Mouse (Mus musculus) ES-Bruce4 (cell line): ENCODE results near the gene Cobll1. TPM values are rescaled to one million over a fixed set of nuclear protein-coding genes. Genes with fewer than 3 reads are reported as not detected.

ENCODE experiments used
- H3K27ac ChIP-seq: 2 replicates; pipeline ENCODE4 v1.5.1; 2012; ENCODE audit warnings: low read length, inconsistent platforms; ENCODE audit not compliant: insufficient read depth
- H3K27me3 ChIP-seq: 2 replicates; pipeline ENCODE4 v1.6.1; 2012; ENCODE audit warnings: mild to moderate bottlenecking, low read length, inconsistent platforms; ENCODE audit not compliant: control insufficient read depth, poor library complexity, insufficient read depth, severe bottlenecking
- H3K36me3 ChIP-seq: 2 replicates; pipeline ENCODE4 v1.6.1; 2012; ENCODE audit warnings: inconsistent platforms, mild to moderate bottlenecking, low read length, moderate library complexity; ENCODE audit not compliant: control insufficient read depth, poor library complexity, insufficient read depth, severe bottlenecking
- H3K4me1 ChIP-seq: one replicate; pipeline ENCODE4 v1.8.1; 2011; ENCODE audit warnings: low read length; ENCODE audit not compliant: control insufficient read depth, insufficient read depth
- H3K4me3 ChIP-seq: 2 replicates; pipeline ENCODE4 v1.5.1; 2011; ENCODE audit warnings: low read depth, mild to moderate bottlenecking, low read length
- H3K9ac ChIP-seq: 2 replicates; pipeline ENCODE4 v1.6.1; 2012; ENCODE audit warnings: low read depth, mild to moderate bottlenecking, inconsistent platforms; ENCODE audit not compliant: poor library complexity, severe bottlenecking
- H3K9me3 ChIP-seq: replicated peaks from 2 replicates; pipeline ENCODE4 v1.6.1; 2012; ENCODE audit warnings: mild to moderate bottlenecking, low read length, inconsistent platforms; ENCODE audit not compliant: control insufficient read depth, poor library complexity, insufficient read depth, severe bottlenecking
- CTCF ChIP-seq: IDR thresholded peaks from one replicate; pipeline ENCODE4 v1.8.1; 2011; ENCODE audit warnings: low read depth, low read length
- EP300 ChIP-seq: IDR thresholded peaks from 2 replicates; pipeline ENCODE4 v1.6.1; 2011; ENCODE audit warnings: low read depth, low read length; ENCODE audit not compliant: insufficient read depth
- POLR2A ChIP-seq: IDR thresholded peaks from one replicate; pipeline ENCODE4 v1.8.1; 2011; ENCODE audit warnings: low read length; ENCODE audit not compliant: insufficient read depth
- polyA plus RNA-seq: library from polyadenylated mRNA; stranded (reverse); fragments of >200 nt; gene quantifications from 2 replicates; pipeline ENCODE4 v1.2.4, GENCODE M21; 2011; ENCODE audit warnings: low read depth; ENCODE audit not compliant: missing spikeins, insufficient read depth, insufficient read length

The Cobll1 gene
- polyA plus RNA-seq, 1 experiment = 7.4 TPM

DNA sequence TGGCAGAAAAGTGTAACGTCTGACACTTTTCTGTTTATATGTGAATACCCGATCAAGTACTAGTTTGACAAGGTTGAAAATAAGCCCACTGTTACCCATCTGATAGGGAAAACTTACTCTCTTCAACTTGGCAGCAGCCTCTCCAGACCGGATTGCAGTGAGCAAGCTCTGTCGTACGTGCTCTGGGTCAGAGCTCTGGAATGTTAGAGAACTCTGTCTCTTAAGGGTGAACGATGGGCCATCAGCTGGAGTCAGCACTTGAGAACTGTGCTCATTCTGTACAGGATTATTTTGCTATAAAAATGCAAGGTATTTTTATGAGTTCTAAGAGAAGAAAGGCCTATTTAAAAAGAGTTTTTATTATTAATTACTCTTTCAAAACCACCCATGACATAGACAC, 143.6 kb downstream of the Cobll1 start:
- Histone ChIP-seq H3K9ac (no peak overlapping the region), H3K36me3 (no peaks in the 10 kb centered on the region), H3K27me3 (no peaks in the 10 kb centered on the region), H3K9me3 (no peaks in the 10 kb centered on the region), H3K4me3 (no peak overlapping the region), H3K27ac (no peak overlapping the region), H3K4me1 (no peaks in the 10 kb centered on the region)
- TF ChIP-seq CTCF (no peak), EP300 (no peak), POLR2A (no peak)

DNA sequence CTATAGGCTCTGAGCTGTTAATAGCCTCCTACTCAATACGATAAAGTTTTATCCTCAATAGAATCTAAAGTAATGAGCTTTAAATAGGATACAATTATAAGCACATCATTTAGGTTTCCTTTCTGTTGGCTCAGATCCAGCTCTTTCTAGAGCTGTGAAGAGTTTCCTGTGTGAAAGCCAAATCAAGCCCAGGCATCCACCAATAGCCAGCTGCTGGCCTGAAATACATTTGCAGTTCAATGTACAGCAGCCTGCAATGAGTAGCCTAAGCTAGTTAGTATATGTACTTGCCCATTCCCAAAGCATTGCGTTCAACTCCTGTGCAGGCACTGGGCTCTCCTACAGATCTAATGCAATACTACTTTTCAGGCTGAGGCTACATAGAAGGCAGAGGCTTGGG, 145.2 kb downstream of the Cobll1 start:
- TF ChIP-seq EP300 (no peak), POLR2A (no peak), CTCF (no peak)

DNA sequence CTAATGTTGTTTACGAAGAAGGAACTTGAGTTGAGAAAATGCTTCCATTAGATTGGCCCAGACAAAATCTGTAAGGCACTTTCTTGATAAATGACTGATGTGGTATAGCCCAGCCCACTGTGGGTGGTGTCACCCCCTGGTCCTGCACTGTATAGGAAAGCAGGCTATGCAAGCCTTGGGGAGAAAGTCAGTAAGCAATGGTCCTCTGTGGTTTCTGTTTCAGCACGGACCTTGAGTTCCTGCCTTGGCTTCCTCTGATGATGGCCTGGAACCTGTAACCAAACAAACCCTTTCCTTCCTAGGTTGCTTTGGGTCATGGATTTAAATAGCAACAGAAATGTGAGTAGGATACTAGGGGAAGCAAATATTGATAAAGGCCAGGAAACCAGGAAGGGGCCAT, 148.2 kb downstream of the Cobll1 start:
- H3K4me3 ChIP-seq = no peak overlapping the region
- H3K27me3 ChIP-seq = no peaks in the 10 kb centered on the region
- no peaks in the 10 kb centered on the region for H3K4me1 ChIP-seq
- H3K27ac ChIP-seq = no peak overlapping the region
- no peak overlapping the region for H3K9ac ChIP-seq
- H3K9me3 ChIP-seq = no peaks in the 10 kb centered on the region
- H3K36me3 ChIP-seq = no peaks in the 10 kb centered on the region
- TF ChIP-seq EP300 = no peak

More for the DNA sequence above, 145.2 kb downstream of the Cobll1 start:
- H3K4me3 ChIP-seq = no peak overlapping the region
- no peaks in the 10 kb centered on the region for H3K27me3 ChIP-seq
- H3K27ac ChIP-seq = no peak overlapping the region
- no peaks in the 10 kb centered on the region for H3K36me3 ChIP-seq
- no peaks in the 10 kb centered on the region for H3K9me3 ChIP-seq
- no peaks in the 10 kb centered on the region for H3K4me1 ChIP-seq
- no peak overlapping the region for H3K9ac ChIP-seq

DNA sequence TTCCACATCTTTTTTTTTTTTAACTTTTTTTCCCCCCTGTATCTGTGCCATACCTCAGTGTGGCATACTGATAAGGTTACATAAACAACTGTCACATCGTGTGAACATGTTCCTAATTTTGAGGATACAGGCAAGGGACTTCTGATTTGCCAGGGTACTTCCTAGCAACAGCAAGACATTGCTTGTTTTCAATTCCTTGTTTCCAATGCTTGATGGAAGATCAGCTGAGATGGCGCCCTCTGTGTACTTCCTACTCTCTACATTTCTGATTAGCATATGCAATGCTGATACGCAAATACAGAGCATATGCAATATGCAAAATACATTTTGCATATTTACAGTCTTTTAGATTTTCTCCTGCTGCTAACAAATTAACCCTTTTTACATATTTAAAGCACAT, 152.0 kb downstream of the Cobll1 start:
- TF ChIP-seq EP300 = no peak
- no peaks in the 10 kb centered on the region for H3K4me1 ChIP-seq

GRCm38 (mm10) chr2:65083411-65083810, 155.8 kb downstream of the Cobll1 start:
- Histone ChIP-seq H3K4me3 (no peak overlapping the region), H3K36me3 (no peaks in the 10 kb centered on the region), H3K9ac (no peak overlapping the region), H3K4me1 (no peaks in the 10 kb centered on the region), H3K9me3 (no peaks in the 10 kb centered on the region), H3K27me3 (no peaks in the 10 kb centered on the region), H3K27ac (no peak overlapping the region)
- no peak for TF ChIP-seq CTCF
- TF ChIP-seq POLR2A = no peak
- TF ChIP-seq EP300 = no peak

More for the DNA sequence above, 152.0 kb downstream of the Cobll1 start:
- Histone ChIP-seq H3K27ac (no peak overlapping the region), H3K27me3 (no peaks in the 10 kb centered on the region), H3K4me3 (no peak overlapping the region), H3K9me3 (no peaks in the 10 kb centered on the region), H3K36me3 (no peaks in the 10 kb centered on the region), H3K9ac (no peak overlapping the region)

GRCm38 (mm10) chr2:65077544-65077943, 161.7 kb downstream of the Cobll1 start:
- no peaks in the 10 kb centered on the region for H3K9me3 ChIP-seq
- no peak overlapping the region for H3K9ac ChIP-seq
- no peaks in the 10 kb centered on the region for H3K36me3 ChIP-seq
- H3K27me3 ChIP-seq = no peaks in the 10 kb centered on the region
- no peaks in the 10 kb centered on the region for H3K4me1 ChIP-seq
- H3K27ac ChIP-seq = no peak overlapping the region
- TF ChIP-seq CTCF (no peak), EP300 (no peak), POLR2A (no peak)
- H3K4me3 ChIP-seq = no peak overlapping the region
